Mouse (Mus musculus) hindbrain, postnatal 0 days (tissue): ENCODE results near the gene AL732309.1. TPM values are rescaled to one million over a fixed set of nuclear protein-coding genes. Genes with fewer than 3 reads are reported as not detected.
A peak's percentile ranks its signal among the peaks of the same experiment; 100 is the strongest.

Experiments
- ATAC-seq: fragments of 200-750 bp; cut with Nextera tagmentation; 2 replicates; pipeline ENCODE4 v1.8.0; 2017; ENCODE audit warnings: mild to moderate bottlenecking, moderate TSS enrichment, moderate library complexity
- DNase-seq: peaks from one replicate; pipeline ENCODE4 v3.0.0-alpha.2; 2015; ENCODE audit warnings: low spot score
- H3K27ac ChIP-seq: fragments of 300-500 bp; sonication (generic); 2 replicates; pipeline ENCODE4 v1.5.1; 2014; ENCODE audit warnings: mild to moderate bottlenecking
- H3K27me3 ChIP-seq: fragments of 300-500 bp; sonication (generic); 2 replicates; pipeline ENCODE4 v1.6.1; 2014; ENCODE audit warnings: low read length, mixed read lengths; ENCODE audit not compliant: insufficient read depth
- H3K36me3 ChIP-seq: fragments of 300-500 bp; sonication (generic); 2 replicates; pipeline ENCODE4 v1.6.1; 2014; ENCODE audit warnings: low read length, mixed read lengths; ENCODE audit not compliant: insufficient read depth
- H3K4me1 ChIP-seq: fragments of 300-500 bp; sonication (generic); 2 replicates; pipeline ENCODE4 v1.6.1; 2014; ENCODE audit warnings: antibody characterized with exemption, low read length, mixed read lengths; ENCODE audit not compliant: insufficient read depth
- H3K4me2 ChIP-seq: fragments of 300-500 bp; sonication (generic); 2 replicates; pipeline ENCODE4 v1.6.1; 2014; ENCODE audit warnings: low read depth, mild to moderate bottlenecking, low read length, moderate library complexity, mixed read lengths
- H3K4me3 ChIP-seq: fragments of 300-500 bp; sonication (generic); 2 replicates; pipeline ENCODE4 v1.5.1; 2014; ENCODE audit warnings: low read length
- H3K9ac ChIP-seq: fragments of 300-500 bp; sonication (generic); replicated peaks from 2 replicates; pipeline ENCODE4 v1.6.1; 2014; ENCODE audit warnings: mild to moderate bottlenecking, low read length, moderate library complexity, mixed read lengths
- H3K9me3 ChIP-seq: fragments of 300-500 bp; sonication (generic); 2 replicates; pipeline ENCODE4 v1.6.1; 2016; ENCODE audit warnings: low read length, mixed read lengths
- CTCF ChIP-seq: IDR thresholded peaks from 2 replicates; pipeline ENCODE4 v1.5.1; 2016; ENCODE audit warnings: antibody characterized with exemption, control low read depth, low read depth
- WGBS: fragments of 180-500 bp; shearing (Covaris S2); extraction: QIAGEN DNeasy Blood & Tissue Kit; methylation state at CpG from one replicate; pipeline ENCODE4 v1.1.7; 2014; 5-methylcytosine and 5-hydroxymethylcytosine counted together
- polyA plus RNA-seq: library from polyadenylated mRNA; unstranded; fragments of >200 nt; fragmentation: Nextera tagmentation; extraction: Ambion mirVana; gene quantifications from 2 replicates; pipeline ENCODE4 v1.2.1, GENCODE M21; 2015
- total RNA-seq: library from RNA; depleted of rRNA; stranded (reverse); fragments of >200 nt; gene quantifications from 2 replicates; pipeline ENCODE4 v1.2.3, GENCODE M21; 2014; rRNA removed

The AL732309.1 gene
- total RNA-seq: 8.7 and 9.7 TPM in 2 replicates
- polyA plus RNA-seq: 2.3 and 2.6 TPM in 2 replicates

DNA sequence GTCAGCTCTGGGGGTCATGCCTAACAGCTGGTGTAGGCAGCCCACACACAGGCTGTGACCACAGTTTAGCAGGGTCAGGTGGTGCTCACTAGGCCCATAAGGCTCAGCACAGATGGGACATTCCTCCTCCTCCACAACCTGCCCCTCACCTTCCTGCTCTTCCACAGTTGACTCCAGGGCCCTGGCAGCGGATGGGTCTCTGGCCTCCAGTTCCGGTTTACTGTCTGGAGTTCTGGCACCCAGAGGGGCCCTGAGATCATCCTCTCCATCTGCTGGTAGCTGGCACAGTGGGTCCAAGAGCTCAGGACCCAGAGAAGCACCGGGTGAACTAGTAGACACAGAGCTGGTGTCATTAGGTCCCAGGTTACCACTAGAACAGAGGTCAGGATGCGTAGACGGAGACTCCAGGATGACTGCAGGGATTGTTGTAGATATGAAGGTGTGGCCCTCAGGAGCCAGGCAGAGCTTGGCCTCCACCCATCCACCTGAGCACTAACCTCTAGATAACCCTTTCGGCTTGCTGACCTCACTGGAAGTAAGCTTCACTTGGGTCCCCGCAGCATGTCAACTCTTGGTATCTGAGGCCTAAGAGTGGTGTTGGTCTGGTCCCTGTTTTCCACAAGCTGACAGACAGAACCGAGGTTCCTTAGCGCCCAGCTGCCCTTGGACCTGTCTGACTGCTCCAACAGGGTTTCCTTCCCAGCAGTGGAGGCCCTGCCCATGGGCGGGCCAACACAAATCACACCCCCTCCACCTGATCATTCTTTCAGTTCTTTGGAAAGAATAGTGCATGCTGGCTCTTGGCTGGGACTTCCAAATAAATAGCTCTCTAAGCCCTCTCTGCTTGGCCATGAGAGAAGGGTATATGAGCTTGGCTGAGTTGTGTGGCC lies at the start of gene AL732309.1:
AL732309.1 (minus strand) TSS at position 681 of the 890 bp plus-strand sequence.
- ATAC-seq (no peak), DNase-seq (no peak)
- no peak within 1 kb of the TSS for H3K27ac ChIP-seq
- no peak within 1 kb of the TSS for H3K4me2 ChIP-seq
- peaks cover 7% of the 10 kb centered on the region for H3K4me1 ChIP-seq
- 92% methylated on average over 10 of the region's 10 CpGs for WGBS
- H3K27me3 ChIP-seq: no peaks in the 10 kb centered on the region
- no peak within 1 kb of the TSS for H3K4me3 ChIP-seq
- peaks cover 13% of the 10 kb centered on the region; the same call in 1 of the 2 replicates for H3K36me3 ChIP-seq
- no peaks in the 10 kb centered on the region for H3K9me3 ChIP-seq
- H3K9ac ChIP-seq: no peak within 1 kb of the TSS
- no peak for TF ChIP-seq CTCF

DNA sequence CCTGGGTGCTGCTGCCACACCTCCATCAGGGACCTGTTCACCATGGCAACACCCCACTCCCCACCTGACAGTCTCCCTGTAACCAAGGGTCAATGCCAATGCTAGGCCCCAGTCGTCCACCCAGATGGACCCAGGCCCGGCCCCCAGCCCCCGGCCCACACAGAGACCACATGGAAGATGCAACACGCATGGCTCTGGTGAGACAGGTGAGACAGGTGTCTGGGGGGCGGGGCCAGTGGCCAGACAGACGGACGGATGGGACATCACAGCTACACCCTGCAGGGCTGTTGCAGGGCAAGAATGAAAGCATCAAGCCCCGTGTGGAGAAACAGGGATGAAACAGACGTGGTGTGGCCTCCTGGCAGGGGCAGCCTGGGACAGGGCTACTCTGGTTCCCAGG lies 47.0 kb upstream of the AL732309.1 start:
- Histone ChIP-seq H3K4me1 (0 out of 2 replicates have a peak, but pooled peaks cover 26% of the 10 kb centered on the region), H3K27ac (no peak overlapping the region), H3K9me3 (no peaks in the 10 kb centered on the region), H3K9ac (no peak overlapping the region; the same call in 1 of the 2 replicates), H3K4me3 (no peak overlapping the region), H3K27me3 (peaks cover 17% of the 10 kb centered on the region; the same call in 1 of the 2 replicates), H3K4me2 (no peak overlapping the region), H3K36me3 (peaks cover 22% of the 10 kb centered on the region)
- 69% methylated on average over 9 of the region's 9 CpGs for WGBS
- no peak for TF ChIP-seq CTCF
- ATAC-seq (no peak), DNase-seq (no peak)

DNA sequence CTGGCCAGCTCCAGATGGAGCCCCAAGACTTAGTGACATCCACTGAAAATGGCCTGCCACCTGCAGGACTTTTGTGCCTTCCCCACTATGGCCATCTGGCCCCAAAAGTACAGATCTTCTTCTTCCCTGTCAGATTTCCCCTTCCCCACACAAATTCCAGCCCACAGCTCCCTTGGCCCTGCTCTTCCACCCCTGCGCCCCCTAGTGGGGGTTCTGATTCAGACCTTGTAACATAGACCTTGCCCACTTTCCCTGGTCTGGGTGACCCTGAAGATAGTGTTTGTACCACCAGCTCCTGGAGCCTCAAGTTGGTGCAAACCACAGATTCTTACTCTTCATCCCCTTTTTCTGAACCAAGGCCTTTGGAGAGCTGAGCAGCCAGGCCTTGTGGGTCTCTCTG lies 46.2 kb upstream of the AL732309.1 start:
- Histone ChIP-seq H3K36me3 (peaks cover 18% of the 10 kb centered on the region), H3K9ac (no peak overlapping the region), H3K27me3 (peaks cover 17% of the 10 kb centered on the region; the same call in 1 of the 2 replicates), H3K4me3 (no peak overlapping the region), H3K27ac (no peak overlapping the region), H3K9me3 (no peaks in the 10 kb centered on the region), H3K4me2 (no peak overlapping the region), H3K4me1 (0 out of 2 replicates have a peak, but pooled peaks cover 30% of the 10 kb centered on the region)
- 0% methylated on average over 1 of the region's 1 CpGs for WGBS
- DNase-seq (peak; percentile 77), ATAC-seq (no peak)
- TF ChIP-seq CTCF: peak; percentile 91

DNA sequence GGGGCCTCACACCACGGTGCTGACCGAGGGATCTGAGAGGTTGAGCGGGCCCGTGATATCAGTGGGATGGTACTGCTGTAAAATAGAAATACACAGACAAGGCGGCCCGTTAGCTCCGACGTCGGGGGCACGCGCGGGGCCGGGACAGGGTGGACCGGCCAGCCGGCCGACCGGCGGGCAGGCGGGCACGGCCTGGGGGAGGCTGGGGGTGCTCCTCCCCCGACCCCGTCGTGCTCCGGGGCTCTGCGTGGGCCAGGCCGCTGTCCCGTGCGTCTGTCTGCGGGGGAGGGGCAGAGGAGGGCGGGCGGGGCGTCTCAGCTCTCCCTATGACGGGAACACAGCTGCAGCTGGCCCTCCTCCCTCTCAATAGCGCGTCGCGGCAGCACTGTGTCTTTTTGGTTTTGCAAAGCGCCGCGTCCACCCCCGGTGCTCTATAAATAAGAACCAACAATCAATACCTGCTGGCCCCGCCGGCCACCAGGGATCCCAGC lies 45.4 kb upstream of the AL732309.1 start:
- Histone ChIP-seq H3K27me3 (peaks cover 17% of the 10 kb centered on the region; the same call in 1 of the 2 replicates), H3K4me1 (peaks cover 35% of the 10 kb centered on the region; the same call in 1 of the 2 replicates), H3K27ac (no peak overlapping the region), H3K9ac (peak overlapping the region; percentile 6; the same call in 1 of the 2 replicates), H3K4me3 (peak overlapping the region; percentile 17; the same call in 1 of the 2 replicates), H3K4me2 (peak overlapping the region; percentile 33), H3K9me3 (no peaks in the 10 kb centered on the region), H3K36me3 (peaks cover 18% of the 10 kb centered on the region)
- no peak for ATAC-seq
- DNase-seq: no peak
- TF ChIP-seq CTCF: no peak
- WGBS: 8% methylated on average over 36 of the region's 43 CpGs

DNA sequence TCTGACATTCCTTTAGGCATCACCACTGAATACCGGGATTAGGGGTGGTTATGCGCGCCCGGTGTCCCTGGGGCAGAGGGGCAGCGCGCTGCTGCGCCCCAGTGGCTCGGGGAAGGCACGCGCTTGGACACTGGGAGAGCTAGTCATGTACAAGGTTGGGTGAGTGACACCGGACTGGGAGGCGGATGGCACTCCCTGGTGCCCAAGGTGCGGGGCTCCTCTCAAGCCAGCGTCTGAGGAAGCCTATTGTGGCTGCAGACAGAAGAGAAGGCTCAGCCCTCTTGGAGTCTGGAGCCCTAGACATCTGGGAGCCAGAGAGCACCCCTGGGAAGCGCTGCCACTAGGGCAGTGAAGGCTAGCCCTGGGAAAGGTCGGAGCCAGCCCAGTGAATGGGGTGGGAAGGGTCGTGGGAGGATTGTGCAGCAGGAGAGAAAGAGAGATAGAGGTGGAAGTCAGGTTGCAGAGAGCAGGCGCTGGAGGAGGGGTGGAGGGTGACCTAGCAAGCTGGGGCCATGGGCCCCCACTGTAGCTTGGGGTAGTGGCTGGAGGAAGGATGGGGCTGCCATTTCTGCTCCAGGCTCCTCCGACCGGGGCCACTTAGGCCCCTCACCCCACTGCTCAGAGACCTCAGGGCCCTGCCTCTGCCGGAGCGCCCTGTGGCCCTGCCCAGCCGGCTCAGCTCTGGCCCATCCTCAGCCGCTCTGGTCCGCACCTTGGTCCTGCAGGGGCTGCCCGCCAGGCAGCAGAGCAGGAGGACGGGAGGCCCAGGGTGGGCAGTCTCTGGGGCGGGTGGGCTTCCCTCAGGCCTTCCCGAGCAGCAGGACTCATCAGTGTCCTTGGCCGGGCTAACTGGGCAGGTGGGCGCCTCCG lies 44.8 kb upstream of the AL732309.1 start:
- 11% methylated on average over 31 of the region's 32 CpGs for WGBS

DNA sequence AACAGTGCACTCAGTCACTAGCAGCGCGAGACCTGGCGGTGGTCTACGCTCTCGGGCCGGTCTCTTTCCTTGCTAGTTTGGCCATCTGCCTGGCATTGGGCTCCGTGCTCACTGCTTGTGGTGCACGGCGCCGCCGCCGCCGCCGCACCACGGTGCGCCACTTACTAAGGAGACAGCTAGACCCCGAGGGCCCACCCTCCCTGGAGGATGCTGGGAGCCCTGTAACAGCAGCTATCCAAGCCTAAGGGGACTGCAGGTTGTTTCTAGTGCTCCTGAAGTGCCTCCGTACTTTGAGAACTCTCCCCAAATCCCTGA lies 44.1 kb upstream of the AL732309.1 start:
- Histone ChIP-seq H3K9me3 (no peaks in the 10 kb centered on the region), H3K36me3 (peaks cover 10% of the 10 kb centered on the region), H3K27ac (peak overlapping the region; percentile 71; the same call in 1 of the 2 replicates), H3K9ac (no peak overlapping the region), H3K4me3 (peak overlapping the region; percentile 18; the same call in 1 of the 2 replicates), H3K27me3 (peaks cover 17% of the 10 kb centered on the region; the same call in 1 of the 2 replicates), H3K4me1 (peaks cover 36% of the 10 kb centered on the region; the same call in 1 of the 2 replicates), H3K4me2 (peak overlapping the region; percentile 53)
- no peak for TF ChIP-seq CTCF
- 0 out of 2 replicates have a peak, but pooled peaks have one; percentile 24 for ATAC-seq
- WGBS: under 1% methylated on average over 18 of the region's 18 CpGs
- peak; percentile 64 for DNase-seq

More for the DNA sequence above, 44.8 kb upstream of the AL732309.1 start:
- DNase-seq (no peak), ATAC-seq (no peak)
- Histone ChIP-seq H3K4me1 (peaks cover 36% of the 10 kb centered on the region; the same call in 1 of the 2 replicates), H3K4me3 (peak overlapping the region; percentile 18), H3K27me3 (peaks cover 17% of the 10 kb centered on the region; the same call in 1 of the 2 replicates), H3K4me2 (peak overlapping the region; percentile 53), H3K9ac (peak overlapping the region; percentile 6; the same call in 1 of the 2 replicates), H3K27ac (peak overlapping the region; percentile 71; the same call in 1 of the 2 replicates), H3K9me3 (no peaks in the 10 kb centered on the region), H3K36me3 (peaks cover 15% of the 10 kb centered on the region)
- TF ChIP-seq CTCF: no peak
